Mouse (Mus musculus): ENCODE data around the gene Rheb.
A peak's percentile ranks its signal among the peaks of the same experiment; 100 is the strongest.
"Not testable (repeated sequence)": the region's sequence is repeated elsewhere in the genome, so short reads cannot be mapped to it uniquely, and the experiment has no call there.

Gene Rheb

DNA sequence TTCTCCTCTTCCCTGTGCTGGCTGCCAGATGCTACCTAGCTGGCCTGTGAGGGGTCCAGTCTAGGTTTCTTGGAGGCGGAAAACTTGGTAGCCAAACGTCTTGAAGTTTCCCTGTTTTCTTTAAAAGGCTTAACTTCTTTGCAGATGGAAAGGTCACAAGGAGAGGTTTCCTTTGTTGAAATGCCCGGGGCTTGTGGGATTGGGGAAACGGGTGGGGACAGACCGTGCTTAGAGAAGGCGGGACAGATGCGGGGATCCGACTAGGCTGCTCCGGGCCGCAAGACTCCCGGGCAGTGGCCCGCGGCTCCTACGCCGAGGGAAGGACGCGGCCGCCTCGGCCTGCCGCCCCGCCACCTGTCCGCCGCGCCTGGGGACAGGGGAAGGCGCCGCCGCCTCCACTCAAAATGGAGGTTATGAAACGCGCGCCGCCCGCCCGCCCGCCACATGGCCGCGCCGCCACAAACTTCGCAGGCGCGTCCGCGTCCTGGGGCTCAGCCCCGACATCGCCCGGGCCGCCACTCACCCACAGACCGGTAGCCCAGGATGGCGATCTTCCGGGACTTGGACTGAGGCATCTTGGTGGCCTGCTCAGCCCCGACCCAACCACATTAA lies 656 bp downstream of the Rheb start:
- DNase-seq = no peak

DNA sequence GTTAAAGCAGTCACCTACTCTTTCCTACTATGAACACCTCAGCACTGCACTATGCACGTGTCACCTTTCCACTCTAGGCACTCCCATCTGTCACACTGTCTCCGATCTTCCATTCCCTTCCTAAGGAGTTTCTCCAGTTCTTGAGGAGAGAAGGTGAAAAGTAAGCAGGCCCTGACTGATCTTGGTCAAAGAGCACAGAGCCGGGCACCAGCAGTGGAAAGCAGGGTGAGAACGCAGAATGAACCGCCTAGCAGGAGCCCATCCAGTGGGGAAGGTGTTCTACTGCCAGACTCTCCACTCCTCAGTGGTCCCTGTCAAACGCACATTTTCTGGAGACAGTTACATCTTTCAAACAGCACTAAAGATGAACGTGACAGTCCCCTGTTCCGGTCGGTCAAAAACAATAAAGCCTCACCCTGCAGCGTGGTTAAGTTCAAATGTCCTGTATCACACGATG lies 1.4 kb downstream of the Rheb start:
- peak; percentile 24 for DNase-seq

DNA sequence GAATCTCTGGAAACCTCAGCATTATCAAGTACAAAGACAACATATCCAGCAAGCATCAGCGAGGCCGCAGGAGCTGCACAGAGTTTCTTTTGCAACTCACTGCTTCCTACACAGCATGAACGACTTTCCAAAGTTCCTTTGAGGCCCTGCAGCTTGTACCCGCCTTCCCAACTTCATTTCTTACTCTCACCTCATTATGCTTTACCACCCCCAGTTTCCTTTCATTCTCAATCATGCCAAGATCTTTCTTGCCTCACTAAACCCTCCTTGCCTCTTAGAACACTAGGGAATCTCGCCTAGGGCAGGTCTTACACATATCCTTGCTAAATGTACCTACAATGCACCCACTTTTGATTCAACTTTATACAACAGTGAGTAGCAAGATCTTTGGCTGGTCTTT lies 7.9 kb downstream of the Rheb start:
- no peak for DNase-seq

DNA sequence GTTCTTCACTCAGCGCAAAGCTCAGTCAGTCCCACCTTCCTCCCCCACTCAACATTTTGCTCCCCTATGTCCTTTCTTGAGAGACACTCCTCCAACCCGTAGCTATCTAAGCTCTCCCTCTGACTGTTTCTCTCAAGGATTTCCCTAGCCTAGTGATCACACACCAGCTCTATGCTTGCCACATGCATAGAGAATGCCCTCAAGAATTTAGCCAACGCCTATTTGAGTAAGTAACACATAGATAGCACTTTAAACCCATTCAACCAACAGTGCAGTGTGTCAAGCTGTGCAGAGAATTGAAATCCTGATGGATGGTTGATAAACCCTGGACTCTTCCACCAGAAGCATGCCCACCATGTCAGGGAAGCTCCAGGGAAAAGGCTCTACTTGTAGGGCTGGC lies 10.5 kb downstream of the Rheb start:
- DNase-seq = no peak

DNA sequence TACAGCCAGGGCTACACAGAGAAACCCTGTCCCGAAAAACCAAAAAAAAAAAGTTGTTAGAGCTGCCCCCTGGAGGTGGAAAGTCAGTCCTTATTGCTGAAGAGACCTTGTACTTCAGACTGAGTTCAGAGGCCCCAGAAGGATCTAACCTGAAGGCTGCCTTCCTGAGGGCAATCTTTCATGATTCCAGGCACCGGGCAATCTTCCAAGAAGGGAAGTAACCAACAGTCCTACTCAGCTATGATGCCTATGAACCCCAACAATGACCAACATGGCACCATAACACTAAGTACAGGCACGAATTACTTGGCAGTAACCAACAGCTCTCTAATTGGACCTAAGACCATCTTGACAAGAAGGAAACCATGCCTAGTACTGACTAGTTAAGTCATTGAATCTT lies 14.0 kb downstream of the Rheb start:
- DNase-seq = no peak

DNA sequence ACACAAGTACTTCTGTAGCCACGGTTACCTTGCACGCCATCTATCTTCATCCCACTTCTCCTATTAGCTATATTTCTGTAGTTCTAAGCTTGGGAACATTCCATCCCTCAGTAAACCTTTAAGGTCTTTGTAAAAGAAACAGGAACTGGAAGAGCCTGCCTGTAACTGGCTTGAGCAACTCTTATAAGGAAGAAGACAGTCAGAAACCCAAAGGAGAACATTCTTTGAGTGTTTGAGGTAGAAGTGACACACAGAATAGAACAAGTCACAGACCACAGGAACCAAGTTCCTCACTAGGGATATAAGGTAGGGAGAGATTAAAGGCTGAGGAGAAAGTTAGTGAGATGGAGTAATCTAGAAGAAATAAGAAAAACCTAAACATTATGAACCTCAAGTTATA lies 15.3 kb downstream of the Rheb start:
- DNase-seq = no peak

DNA sequence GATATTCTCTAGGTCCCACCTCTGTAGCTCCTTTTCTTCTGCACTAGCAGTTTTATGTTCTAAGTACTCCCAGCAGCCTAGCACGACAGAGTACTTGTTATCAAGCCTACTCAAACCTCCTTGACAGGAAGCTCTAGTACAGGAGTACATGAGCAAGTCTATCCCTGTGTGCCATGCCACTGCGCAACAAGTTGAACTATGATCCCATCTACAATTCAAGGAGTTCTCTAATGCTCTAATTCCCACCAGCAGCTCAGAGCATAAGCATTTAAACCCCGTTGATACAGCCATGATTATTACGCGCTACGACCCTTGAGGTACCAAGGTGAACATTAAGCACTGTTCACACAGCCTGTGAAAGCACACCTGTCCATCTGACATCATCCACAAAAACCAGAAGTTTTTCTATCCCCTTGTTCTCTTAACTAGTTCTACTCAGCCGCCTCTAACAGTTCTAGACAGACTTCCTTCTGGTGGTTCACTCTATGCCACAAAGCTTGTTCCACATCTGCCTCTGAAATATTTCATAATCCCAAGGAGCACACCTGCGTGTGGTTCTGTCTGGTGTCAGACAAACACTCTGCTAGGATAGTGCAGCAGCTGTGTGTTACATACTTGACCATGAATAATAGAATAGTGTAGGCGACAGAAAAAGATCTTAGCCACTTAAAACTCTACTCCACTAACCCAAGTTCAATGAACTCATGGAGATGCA lies 16.2 kb downstream of the Rheb start:
- DNase-seq = no peak

DNA sequence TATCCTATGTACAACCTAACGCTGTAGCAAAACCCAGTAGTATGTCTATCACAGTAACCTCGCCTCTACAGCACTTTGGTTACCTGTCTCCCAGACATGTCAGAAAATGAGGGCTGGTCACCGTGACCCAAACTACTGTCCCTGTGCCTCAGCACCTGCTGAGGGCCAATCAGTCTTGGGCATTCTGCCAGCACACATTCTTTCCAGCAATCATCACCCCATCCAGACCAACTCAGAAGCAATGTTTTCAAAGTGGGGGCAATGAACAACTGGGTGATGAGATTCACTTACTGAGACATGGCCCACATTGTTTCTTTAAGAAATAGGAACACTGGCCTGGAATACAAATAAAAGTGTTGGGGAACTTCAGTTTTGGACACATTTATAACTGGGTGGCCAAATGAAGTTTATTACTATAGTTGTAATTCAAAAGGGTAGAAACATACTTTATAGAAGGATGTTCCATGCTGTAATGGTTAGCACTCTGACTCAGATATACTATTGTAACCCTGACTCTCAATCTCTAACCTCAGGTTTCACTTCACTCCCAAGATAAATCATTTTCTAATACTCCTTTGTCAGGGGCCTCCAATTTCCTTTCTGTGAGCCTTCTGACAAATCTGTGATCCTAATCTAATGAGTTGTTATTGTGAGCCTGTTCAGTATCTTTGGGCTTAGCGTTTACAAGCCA lies 16.9 kb downstream of the Rheb start:
- peak; percentile 61 for DNase-seq

DNA sequence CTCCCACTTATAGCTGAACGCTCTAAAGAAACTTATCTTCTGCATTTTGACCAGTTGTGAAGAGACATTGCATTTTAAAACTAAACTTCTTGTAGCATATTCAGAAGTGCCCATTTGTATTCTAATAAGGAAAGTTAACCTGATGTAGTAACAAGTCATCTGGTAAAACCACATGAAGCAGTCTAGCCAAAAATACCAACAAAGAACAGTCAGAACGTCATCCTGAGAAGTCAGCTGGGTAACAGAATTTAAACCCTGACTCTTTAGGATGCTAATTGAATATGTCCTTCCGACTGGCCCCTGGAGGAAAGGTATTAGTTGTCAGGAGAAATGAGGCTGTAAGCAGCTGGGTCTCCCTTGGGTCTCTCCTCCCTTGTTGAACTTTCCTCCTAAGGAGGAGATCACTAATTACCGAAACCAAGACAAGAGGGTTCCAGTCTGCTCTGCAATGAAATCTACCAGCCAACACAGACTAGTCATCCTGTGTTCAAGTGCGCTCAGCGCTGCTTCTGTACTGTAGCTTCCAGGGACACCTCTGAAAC lies 18.5 kb downstream of the Rheb start:
- no peak for DNase-seq

DNA sequence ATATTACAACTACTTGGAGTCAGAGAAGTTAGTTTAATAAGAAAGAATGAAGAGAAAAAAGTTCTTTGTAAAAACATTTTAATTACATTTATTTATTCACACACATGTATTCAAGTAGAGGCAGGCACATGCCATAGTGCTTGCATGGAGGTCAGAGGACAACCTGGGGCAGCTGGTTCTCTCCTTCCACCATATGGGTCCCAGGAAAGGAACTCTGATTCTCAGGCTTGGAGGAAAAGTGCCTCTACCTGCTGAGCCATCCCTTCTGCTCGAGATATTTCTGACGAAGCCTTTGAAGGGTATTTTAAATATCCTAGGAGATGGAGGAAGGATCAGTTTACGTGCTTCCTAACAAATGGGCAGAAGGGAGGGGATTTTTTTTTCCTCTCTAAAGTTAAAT lies 19.6 kb downstream of the Rheb start:
- no peak for DNase-seq

DNA sequence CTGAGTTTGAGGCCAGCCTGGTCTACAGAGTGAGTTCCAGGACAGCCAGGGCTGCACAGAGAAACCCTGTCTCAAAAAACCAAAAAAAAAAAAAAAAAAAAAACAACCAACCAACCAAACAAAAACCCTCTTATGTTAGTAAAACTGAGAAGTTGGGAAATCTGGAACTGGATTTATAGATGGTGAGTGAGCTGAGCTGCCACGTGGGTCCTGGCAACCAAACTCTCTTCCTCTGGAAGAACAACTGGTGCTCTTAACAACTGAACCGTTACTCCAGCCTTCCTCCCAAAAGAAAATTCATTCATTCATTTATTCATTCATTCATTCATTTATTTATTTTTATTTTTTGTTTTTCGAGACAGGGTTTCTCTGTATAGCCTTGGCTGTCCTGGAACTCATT lies 20.2 kb downstream of the Rheb start:
- DNase-seq = not testable (repeated sequence)

DNA sequence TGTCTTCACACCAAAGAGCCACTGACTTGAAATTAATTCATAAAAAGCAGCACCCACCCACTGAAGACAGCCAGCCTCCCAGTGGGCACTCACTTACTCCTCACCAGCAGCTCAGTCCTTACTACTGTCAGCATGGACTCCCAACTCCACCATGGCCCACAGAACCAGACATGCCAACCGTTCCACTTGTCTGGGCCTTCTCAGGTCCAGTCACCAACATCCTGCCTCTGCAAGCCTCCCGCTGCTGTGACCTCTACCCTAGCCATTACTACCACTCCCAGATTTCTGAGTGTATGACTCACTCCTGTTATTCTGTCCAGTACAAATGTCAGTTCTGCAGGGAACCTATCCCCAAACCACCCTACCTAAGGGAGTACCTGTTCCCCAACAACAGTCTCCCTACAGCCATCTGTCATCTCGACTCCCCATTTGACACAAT lies 21.0 kb downstream of the Rheb start:
- DNase-seq = no peak

DNA sequence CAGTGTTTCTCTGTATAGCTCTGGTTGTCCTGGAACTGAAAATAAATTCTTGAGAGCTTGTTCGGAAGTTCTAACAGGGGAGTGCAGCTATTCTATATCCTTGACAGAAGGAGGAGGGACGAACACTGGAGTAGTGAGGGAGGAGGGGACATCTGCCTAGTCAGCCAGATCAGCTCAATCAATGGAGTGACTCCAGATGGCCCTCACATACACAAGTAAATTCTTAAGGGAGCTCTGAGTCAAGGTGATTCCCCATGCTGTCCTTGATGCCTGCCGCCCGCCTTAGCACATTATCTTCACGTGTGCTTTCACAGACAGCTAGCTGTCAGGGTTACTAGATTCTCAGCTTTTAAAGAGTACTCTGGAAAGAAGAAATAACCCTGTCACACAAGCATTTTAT lies 21.8 kb downstream of the Rheb start:
- DNase-seq = no peak

DNA sequence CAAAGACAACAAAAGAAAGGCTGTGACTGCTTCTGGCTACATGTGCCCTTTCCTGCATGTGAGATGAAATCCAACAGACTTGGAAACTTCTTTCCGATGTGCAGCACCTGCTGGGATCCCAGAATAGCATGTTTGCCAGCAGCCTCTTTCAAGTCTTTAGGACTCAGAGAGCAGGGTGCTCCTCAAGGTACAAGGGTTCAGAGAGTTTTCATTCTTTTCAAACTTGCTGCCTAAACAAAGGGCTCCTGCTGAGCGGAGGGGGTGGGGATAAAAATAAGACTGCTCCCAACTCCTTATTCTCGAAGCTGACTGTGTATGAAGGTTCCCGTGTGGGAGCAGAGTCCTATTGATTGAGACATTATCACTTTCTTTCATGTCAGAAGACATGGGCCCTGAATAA lies 25.2 kb downstream of the Rheb start:
- no peak for DNase-seq

DNA sequence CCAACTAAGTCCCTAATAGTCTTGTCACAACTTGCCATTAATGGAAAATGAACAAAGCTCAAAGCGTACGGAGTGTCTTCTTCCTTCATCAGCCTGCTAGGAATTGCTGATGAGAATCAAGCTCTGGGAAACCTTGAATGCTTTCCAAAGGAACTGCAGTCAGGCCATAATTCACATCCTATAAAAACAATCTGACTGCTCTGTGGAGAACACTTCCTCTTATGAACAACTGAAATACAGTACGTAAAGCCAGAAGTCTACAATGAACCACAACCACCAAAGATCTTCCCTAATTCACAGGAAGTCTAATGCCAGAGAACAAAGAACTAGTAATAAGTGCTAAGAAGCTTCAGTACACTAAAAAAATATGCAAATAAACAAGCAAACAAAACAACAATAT lies 28.5 kb downstream of the Rheb start:
- peak; percentile 55 for DNase-seq

DNA sequence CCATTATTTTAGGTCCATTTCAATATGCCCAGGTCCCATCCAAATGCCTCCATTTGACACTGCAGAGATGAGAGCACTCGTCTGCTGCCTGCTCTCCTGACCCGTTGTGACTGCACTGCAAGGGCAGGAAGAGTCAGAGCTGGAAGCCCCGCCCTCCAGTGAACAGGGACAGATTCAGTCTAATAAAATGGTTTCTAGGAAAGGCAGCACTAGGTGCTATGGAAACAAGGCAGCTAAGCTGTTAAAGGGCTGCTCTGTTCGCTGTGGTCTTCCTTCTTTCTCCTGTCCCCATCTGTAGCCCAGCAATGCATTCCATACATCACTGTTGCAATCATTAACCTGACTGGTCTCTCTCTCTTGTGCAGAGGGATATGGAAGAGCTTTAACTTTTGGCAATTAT lies 29.4 kb downstream of the Rheb start:
- peak; percentile 35 for DNase-seq

DNA sequence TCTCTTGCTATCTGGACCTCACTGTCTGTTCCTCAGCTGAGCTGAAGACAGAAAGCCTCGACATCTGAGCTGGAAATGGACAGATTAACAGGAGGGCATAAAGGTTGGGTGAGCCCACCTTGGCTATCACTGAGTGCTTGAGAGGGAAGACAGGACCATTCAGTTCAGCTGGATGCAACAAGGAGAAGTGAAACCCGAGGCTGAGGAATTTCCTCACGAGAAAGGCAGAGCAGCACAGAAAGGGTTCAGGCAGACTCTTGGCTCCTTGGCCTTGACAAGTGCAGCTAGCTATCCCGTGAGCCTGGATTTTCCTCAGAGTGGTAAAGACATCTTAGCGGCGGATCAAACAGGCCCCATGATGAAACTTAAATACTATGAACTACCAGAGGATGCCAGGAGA lies 37.2 kb downstream of the Rheb start:
- no peak for DNase-seq

DNA sequence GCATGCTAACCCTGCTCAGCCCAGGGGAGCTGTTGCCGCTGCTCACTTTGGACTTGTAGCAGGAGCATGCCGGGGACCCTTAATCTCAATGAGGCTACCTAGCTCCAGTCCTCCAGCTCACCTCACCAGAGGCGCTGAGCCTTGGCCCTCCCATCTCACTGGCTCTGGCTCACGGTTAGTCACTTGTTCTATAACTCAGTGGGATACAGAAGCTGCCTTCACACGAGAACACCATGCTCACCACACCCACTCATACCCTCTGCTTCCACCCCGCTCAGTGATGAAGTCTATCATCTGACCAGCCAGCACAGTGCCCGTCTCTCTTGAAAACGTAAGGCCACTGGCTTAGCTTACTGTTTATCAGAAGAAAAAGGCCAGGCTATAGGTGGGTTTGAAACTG lies 37.8 kb downstream of the Rheb start:
- no peak for DNase-seq

DNA sequence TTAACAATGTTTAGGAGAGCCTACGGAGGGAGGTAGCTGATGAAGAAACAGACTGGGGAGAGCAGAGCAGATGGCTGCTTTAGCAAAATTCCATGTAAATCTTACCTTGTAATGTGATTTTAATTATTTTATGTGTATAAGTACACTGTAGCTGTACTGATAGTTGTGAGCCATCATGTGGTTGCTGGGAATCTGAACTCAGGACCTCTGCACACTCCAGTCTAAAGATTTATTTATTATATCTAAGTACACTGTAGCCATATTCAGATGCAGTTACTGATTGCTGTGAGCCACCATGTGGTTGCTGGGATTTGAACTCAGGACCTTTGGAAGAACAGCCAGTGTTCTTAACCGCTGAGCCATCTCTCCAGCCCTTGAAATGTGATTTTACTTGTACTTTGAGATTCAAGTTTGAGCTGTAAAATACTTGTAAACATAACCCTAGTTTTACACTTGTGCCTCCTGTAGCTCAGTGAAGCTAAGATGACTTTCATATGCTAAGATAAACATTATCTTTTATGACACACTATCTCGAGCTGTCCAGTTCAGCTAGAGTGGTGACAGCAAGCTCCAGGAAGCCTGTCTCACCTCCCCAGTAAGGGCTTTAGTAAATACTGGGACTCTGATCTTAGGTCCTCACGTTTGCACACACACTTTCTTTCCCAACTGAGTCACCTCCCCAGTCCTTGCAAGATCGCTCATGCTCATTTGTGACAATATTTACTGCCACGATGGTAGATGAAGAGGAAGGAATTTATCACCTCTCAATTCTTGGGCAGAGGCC lies 40.4 kb downstream of the Rheb start:
- DNase-seq = no peak

DNA sequence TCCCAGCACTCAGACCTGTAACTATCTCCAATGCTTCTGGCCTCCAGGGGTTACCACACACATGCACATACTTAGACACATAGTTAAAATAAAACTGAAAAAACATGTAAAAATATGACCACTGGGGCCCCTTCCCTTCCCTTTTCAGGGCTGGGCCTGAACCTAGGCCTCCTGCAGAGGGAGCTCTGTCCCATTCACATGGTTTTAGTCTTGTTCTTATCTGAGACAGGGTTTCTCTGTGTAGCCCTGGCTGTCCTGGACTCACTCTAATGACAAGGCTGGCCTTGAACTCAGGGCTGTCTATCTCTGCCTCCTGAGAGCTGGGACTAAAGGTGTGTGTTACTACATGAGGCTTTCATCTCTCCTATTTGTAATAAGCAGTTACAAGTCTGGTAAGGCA lies 42.0 kb downstream of the Rheb start:
- DNase-seq = no peak

DNA sequence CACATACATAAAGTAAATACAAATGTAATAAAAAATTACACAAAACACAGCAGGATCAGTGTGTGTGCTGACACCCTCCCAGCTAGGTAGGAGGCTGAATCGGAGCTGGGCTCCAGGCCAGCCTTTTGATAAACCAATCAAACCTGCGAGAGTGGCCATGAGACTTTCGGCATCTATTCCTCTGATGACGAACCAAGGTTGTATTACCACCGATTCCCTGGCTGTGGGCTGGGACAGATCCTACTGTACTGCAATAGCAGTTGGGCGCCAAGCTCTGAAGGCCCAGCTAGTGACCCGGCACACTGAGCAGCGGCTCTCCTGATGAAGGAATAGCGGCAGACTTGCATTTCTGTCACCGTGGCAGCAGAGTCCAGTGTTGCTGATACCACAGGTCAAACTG lies 43.8 kb downstream of the Rheb start:
- no peak for DNase-seq

DNA sequence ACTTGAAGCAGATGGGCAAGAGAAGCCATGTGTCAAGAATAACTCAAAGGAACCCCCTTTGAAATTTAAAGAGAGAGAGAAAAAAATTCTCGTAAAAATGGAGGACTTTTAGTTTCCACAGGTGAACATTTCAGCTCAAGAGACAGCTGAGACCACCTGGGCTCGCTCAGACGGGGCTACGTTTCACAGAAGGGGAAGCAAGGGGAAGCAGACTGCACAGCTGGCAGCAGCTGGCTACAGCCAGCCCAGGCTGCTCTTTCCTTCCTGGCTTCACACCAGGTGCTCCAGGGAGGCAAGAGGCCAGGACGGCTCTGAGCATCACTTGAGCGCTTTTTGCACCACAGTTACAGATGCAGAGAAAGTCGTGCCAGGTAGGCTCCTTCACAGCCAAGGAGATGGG lies 44.6 kb downstream of the Rheb start:
- no peak for DNase-seq

DNA sequence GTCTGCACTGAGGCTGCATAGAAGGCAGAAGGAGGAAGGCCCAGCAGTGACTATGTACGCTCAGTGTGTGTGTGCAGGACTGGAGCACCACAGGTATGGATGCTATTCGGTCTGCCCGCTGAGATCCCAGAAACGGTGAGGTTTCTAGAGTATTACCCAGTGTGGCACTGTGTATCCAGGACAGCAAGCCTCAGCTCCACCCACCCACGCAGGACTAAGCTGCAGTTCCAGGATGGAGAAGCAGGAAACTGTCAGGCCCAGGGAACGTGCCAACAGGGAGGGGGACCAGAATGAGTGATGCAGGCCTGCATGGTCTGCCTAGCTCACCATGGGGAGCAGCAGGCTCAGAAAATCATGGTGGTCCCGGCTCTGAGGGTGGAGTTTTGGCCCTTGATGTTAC lies 49.5 kb downstream of the Rheb start:
- no peak for DNase-seq
